Mouse (Mus musculus) right cerebral cortex, postnatal 36 days (tissue): Measurements from ENCODE around the gene Dhrs7.

Experiments used
- DNase-seq, 2 experiments: peaks; one replicate each; pipeline ENCODE4 v3.0.0; 2022; ENCODE audit warnings: low spot score in 2 of 2, mixed read lengths in 1 of 2

Gene Dhrs7

DNA sequence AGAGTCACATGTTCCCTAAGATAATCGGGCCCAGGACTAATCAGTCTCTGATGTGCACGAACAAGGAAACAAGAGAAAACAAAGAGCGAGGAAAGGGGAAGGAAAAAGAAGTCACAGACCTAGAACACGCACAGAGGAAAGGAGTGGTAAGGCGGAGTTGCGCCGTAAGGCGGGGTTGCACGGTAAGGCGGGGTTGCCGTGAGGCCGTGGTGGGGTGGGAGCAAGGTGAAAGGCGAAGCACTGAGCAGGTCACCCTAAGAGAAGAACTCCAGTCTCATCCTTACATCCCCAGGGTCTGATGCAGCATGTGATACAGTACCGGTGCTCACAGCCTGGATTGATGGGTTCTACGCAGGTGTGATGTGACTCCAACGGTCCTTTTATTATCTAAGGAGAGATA, 8.9 kb downstream of the Dhrs7 start:
- no peak for DNase-seq

DNA sequence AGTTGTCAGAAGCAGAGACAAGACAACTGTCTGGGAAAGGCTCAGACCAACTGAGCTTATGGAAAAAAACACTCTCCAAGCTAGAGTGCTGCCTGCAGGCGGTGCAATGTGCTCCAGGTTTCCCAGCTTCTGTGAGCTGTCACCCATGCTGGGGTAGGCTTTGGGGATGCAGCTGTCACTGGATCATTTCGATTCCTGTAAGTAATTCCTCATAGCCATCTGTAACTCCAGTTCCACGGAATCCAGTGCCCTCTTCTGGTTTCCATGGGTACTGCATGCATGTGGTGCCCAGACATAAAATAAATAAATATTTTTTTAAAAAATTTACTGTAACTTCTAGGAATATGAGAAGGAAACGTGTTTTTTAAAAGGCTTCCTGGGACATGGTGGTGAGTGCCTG, 10.0 kb downstream of the Dhrs7 start:
- peak; percentile 28 to 38 for DNase-seq

DNA sequence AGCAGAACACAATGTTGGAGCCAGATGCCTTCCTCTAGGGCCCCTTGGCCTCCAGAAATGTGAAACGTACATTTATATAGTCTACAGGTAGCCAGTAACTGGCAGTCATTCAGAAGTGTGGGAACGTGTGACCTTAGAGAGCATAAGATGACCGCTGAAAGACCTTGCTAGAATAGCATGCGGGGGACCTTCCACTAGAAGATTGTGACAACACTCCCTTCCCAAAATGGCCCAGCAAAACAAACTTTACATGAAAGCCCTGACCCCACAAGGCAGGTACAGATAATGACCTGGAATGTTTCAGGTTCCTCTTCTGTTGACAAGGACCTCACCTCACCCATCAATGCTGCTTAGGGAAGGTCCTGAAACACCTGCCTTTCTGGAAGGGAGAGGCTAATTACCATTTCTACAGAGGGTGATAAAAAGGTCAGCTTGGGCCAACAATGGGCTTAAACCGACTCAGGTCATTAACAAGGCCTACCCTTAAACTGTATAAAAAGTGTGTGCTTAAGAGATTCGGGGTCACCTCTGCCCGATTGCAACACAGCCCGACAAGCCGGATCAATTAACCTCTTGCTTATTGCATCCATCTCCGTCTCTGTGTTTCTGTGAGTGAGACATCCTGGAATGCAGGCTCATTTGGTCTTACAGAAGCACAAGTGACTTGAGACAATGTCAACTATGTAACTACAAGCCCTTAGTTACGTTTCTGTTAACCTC, 14.9 kb downstream of the Dhrs7 start, which contains the start of gene Gm4756:
TSS of gene Gm4756 (minus strand) at position 51 of the 720 bp plus-strand sequence.
- DNase-seq: no peak

DNA sequence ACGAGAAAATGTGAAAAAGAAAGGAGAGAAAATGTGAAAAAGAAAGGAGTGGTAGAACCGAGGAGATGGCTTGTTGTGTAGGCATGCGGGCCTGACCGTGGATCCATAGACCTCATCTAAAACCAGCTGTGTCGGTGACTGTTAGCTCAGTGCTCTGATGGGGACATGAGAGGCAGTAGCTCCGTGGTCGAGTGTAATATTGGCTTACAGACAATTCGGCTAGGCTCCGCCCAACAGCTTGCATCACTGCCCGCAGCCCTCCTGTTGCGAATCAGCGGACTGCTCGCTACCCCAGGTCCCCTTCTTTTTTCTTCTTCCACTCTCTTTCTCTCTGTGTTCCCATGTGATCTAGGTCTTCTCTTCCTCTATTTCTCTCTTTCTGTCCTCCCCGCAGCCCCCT, 15.8 kb downstream of the Dhrs7 start:
- DNase-seq: no peak

DNA sequence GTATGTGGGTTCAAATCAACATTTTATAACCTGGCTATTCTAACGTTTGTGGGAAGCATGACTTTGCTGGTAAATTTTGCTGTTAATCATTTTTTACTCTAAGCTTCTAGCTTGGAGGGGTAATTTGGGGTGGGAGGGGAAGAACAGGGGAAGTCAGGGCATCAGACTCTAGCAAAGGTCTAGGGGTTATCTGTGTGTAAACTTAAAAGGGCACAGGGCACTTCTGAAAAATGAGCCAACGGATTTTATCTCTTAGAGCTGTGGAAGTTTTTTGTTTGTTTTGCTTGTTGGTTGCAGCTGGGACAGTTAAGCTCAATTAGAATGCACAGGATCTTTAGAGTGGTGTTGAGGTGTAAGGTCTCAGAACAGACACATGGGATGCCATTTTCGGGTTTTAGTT, 26.7 kb downstream of the Dhrs7 start:
- DNase-seq: no peak

DNA sequence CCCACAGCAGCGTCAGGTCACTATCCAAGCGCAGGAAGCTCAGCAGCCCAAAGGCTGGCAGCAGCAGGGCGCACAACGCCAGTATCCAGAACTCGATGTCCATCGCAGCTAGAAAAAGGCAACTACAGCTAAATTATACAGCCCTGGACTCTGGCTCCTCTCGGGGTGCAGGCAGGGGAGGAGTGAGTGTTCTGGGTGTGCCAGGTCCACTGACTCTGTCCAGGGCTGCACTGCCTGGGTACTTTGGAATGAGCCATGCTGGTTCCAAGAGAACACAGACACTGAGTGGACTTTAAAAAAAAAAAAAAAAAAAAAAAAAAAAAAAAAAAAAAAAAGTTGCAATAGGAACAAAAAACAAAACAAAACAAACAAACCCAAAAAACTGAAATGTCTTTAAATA, 36.0 kb downstream of the Dhrs7 start:
- no peak for DNase-seq

DNA sequence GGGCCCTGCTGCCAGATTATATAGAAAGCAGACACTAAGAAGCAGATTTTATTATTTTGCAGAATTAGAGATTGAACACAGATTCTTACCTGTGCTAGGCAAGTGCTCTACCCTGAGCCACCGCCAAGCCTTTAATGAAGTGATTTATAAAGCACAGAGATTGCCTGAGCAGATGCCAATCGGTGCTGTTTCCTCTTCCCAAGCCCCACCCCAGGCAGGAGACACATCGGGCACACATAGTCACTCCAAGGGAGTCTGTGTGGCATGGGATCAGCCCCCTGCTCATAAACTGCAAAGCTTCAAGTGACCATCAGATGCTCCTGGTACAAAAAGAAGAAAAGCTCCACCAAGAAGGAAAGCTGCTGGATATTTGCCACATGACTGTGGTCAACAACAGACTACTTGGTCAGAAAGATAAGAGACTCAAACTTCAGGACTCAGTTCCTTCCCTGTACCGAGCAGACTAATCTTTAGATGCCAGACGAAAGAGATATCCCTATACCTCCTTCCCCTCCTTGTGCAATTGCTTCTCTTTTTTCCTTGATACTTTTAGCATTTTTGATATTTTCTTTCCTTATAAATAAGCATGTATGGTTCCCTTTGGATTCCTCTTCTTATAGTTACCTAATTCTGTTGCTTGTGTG, 41.7 kb downstream of the Dhrs7 start:
- DNase-seq: no peak

DNA sequence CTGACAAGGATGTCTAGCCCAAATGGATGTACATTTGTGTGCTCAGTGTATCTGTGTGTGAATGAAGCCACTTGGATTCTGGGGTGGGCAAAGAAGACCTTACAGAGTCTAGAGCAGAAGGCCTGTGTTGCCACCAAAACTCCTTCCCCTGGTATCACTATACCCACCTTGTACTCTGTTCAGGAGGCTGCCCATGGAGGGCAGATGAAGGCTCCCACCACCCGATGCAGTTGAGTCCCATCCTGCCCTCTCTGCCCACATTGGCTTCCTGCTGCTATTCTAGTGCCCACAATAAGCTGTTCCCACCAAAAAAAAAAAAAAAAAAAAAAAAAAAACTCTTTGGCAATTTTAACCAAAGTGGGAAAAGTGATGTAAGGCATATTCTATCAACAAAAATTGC, 43.3 kb downstream of the Dhrs7 start:
- no peak for DNase-seq

DNA sequence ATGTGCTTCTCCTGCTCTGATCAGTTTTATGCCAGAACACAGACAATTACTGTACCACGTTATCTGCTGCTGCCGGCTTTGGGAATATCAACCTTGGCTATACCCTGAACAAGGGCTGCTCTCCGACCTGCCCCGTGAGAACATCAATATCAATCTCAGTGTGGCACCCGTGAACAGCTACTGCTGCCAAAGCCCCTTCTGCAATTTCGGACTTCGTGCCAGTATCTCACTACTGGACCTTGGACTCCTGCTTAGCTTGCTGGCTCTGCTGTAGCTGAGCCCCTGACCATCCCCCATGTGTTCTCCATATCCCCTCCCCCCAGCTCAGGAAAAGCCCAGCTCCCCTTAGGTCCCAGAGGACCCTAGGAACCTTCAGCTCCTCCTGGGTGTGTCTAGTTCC, 43.9 kb downstream of the Dhrs7 start:
- DNase-seq: no peak

DNA sequence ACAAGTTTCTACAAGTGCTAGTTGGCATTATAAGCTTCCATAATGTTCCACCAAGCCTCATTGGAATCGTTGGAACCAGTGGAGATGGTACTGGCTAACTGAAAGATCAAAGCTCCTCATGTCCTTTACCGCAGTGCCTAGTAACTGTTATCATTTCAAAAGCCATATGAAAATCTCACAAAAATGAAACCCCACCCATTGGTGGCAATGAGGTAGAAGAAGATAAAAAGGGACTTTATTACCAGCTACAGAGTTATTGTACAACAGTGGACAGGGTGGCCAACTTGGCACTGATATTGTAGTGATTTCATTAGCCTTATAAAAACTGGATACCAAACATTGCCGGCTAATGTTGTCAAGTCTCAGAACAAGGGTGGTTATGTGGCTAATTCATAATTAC, 52.7 kb downstream of the Dhrs7 start:
- DNase-seq: no peak
